35 mouse cellular contexts compared by ENCODE assay signal in the genomic region with DNA sequence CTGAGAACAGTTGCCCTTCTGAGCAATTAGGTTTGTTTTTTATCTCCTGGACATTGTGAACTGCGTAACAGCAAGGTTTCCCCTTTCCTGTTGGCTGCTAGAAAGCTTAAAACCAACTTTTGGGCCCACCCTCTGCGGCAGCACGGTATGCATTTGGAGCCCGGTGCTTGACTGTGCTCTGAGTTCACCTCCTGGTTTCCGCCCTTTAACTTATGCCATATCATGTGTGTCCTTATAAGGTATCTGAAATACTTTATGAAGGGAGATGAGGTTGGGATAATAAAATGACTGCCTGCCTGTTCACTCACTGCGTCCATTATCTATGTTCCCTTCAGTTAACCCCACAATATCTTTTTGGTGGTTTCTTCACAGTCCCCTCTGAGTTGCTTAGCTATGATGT.
"Had no signal": no experiment of that assay in that cellular context is flagged by ENCODE, and none has a peak within 500 bp of the region (broad histone marks: within the 10 kb centered on the region; RNA-seq: fewer than 3 reads in every experiment).

No protein-coding gene starts in this region.

- H3K27me3 ChIP-seq: heart, embryonic 12.5 days; heart, embryonic 15.5 days; intestine, embryonic 15.5 days had no signal

- H3K4me3 ChIP-seq: heart, embryonic 12.5 days; heart, embryonic 13.5 days; heart, embryonic 15.5 days; hindbrain, embryonic 10.5 days; hindbrain, embryonic 12.5 days; hindbrain, embryonic 13.5 days; hindbrain, embryonic 15.5 days; intestine, embryonic 15.5 days; kidney, embryonic 15.5 days; layer of hippocampus, adult 2 months; left cerebral cortex, adult 2 months had no signal

- H3K4me2 ChIP-seq: heart, embryonic 11.5 days; heart, embryonic 12.5 days; heart, embryonic 13.5 days; heart, embryonic 15.5 days; hindbrain, embryonic 12.5 days; hindbrain, embryonic 13.5 days; hindbrain, embryonic 14.5 days; hindbrain, embryonic 15.5 days; intestine, embryonic 15.5 days; kidney, embryonic 15.5 days had no signal

- H3K4me1 ChIP-seq: hindbrain, embryonic 10.5 days; hindbrain, embryonic 12.5 days; hindbrain, embryonic 13.5 days; hindbrain, embryonic 15.5 days; intestine, embryonic 15.5 days; kidney, embryonic 15.5 days had no signal

- ATAC-seq: hindbrain, embryonic 16.5 days; hindbrain, postnatal 0 days; inflammation-experienced regulatory T-cells, adult 6 months; intestine, embryonic 15.5 days; intestine, embryonic 16.5 days; intestine, postnatal 0 days had no signal

- H3K36me3 ChIP-seq: heart, embryonic 12.5 days; heart, embryonic 13.5 days; heart, embryonic 15.5 days; hindbrain, embryonic 10.5 days; hindbrain, embryonic 12.5 days; hindbrain, embryonic 13.5 days; hindbrain, embryonic 15.5 days; intestine, embryonic 15.5 days; kidney, embryonic 15.5 days had no signal

- H3K27ac ChIP-seq: heart, embryonic 13.5 days; heart, embryonic 15.5 days; hindbrain, embryonic 10.5 days; hindbrain, embryonic 12.5 days; hindbrain, embryonic 13.5 days; hindbrain, embryonic 14.5 days; hindbrain, embryonic 15.5 days; hindbrain, postnatal 0 days; intestine, embryonic 15.5 days; kidney, embryonic 15.5 days; kidney, postnatal 0 days; layer of hippocampus, adult 2 months; left cerebral cortex, adult 2 months had no signal

- H3K9ac ChIP-seq: heart, embryonic 12.5 days; heart, embryonic 13.5 days; heart, embryonic 15.5 days; hindbrain, embryonic 12.5 days; hindbrain, embryonic 13.5 days; hindbrain, embryonic 14.5 days; hindbrain, embryonic 15.5 days; intestine, embryonic 15.5 days; kidney, embryonic 15.5 days had no signal

- DNase-seq: heart, postnatal 10 days; heart, postnatal 14 days; heart, postnatal 36 days; heart, postnatal 4 days; kidney, adult 11 months; kidney, adult 18-20 months; kidney, adult 2 months; kidney, adult 8-10 months; kidney, adult 9 months; kidney, postnatal 10 days; kidney, postnatal 14 days; kidney, postnatal 25 days; kidney, postnatal 36 days; kidney, postnatal 4 days; layer of hippocampus, adult 9-11 months; layer of hippocampus, postnatal 36 days had no signal

- H3K9me3 ChIP-seq: heart, embryonic 12.5 days; heart, embryonic 13.5 days; heart, embryonic 15.5 days; hindbrain, embryonic 10.5 days; hindbrain, embryonic 12.5 days; hindbrain, embryonic 13.5 days; hindbrain, embryonic 15.5 days; intestine, embryonic 15.5 days; kidney, embryonic 15.5 days had no signal
